Mouse (Mus musculus) inflammation-experienced regulatory T-cells (primary cell): Measurements from ENCODE around the gene Sstr4. TPM values are rescaled to one million over a fixed set of nuclear protein-coding genes. Genes with fewer than 3 reads are reported as not detected.

Experiments
- polyA plus RNA-seq, 2 experiments: library from polyadenylated mRNA; unstranded; fragments of 100-300 nt; shearing (Covaris generic); gene quantifications; one replicate each; pipeline ENCODE4 v1.2.1; 2017

Sstr4 gene
- polyA plus RNA-seq: not detected

GRCm38 (mm10) chr2:148395131-148396051 lies at the start of gene Sstr4:
TSS of gene Sstr4 (plus strand) at chr2:148395344.

GRCm38 (mm10) chr2:148407870-148408760 lies 13.0 kb downstream of the Sstr4 start, which contains the start of gene Thbd:
TSS of gene Thbd (minus strand) at chr2:148408188.

GRCm38 (mm10) chr2:148443249-148443958 lies 48.3 kb downstream of the Sstr4 start, which contains the start of gene Cd93:
TSS of gene Cd93 (minus strand) at chr2:148443563.

Other genes with a start within 250 kb of the Sstr4 start
- gene Thbd, start 12.8 kb downstream of the Sstr4 start, polyA plus RNA-seq: 1 to 10 TPM in 1 of 2 experiments, not detected in 1; 2.3 TPM
- under 1 TPM; 0.16 to 0.48 TPM for gene Cd93, start 48.2 kb downstream of the Sstr4 start, polyA plus RNA-seq